Mouse (Mus musculus) large intestine, adult 2 months (tissue): ENCODE measurements around the gene Psmd9. TPM values are rescaled to one million over a fixed set of nuclear protein-coding genes. Genes with fewer than 3 reads are reported as not detected.

Experiments
- DNase-seq: peaks from one replicate; pipeline ENCODE4 v3.0.0-alpha.2; 2012; ENCODE audit warnings: low read depth, low spot score
- WGBS: fragments of 180-500 bp; shearing (Covaris S2); methylation state at CpG from one replicate; pipeline ENCODE4 v1.1.7; 2018; 5-methylcytosine and 5-hydroxymethylcytosine counted together
- polyA plus RNA-seq: library from polyadenylated mRNA; depleted of rRNA; stranded (reverse); fragments of >200 nt; gene quantifications from 2 replicates; pipeline ENCODE4 v1.2.3, GENCODE M21; 2012; rRNA removed

Psmd9 gene
- polyA plus RNA-seq, result 22.0 and 25.6 TPM in 2 replicates

DNA sequence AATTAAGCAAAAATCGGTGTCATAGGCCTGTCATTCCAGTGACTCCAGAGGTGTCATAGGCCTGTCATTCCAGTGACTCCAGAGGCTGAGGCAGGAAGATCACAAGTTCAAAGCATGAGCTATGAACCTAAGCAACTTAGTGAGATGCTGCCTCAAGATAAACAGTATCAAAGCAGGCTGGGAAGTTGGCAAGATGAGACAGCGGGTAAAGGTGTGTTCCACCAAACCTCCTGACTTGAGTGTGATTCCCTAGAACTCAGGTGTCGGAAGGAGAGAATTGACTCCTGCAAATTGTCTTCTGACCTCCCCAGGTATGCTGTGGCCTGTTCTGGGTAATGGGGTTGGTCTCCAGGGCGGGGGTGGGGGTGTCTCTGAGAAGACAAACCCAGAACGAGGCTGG lies at the start of gene Psmd9:
Gene Psmd9, plus strand, starts transcription at position 130 of the 400 bp plus-strand sequence.
- DNase-seq, result no peak
- WGBS, result 71% methylated on average over 5 of the region's 5 CpGs

DNA sequence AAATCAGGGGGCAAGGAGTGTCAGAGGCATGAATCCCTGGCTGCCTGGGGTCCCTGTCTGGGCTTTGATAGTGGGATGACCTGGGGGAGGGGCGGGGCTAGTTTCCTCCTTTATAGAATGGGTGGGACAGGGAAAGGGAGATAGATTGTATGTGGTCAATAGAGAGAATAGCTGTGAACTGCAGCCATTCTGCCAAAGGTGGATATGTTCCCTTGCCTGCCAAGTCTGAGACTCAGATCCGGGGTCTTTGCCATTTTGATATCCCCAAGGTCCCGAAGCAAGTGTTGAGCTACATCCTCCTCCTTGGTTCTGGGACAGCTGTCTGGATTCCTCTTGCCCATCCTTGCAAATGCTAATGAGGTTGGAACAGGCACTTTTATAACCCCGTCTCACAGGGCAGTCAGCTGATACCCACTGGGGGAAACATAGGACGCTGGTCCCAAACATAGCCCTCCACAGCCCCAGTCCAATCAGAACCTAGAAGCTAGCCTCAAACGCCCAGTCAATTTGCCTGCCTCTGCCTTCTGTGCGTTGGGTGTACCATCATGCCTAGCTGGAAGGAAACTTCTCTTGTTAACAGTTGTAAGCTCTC lies 48.5 kb upstream of the Psmd9 start:
- 71% methylated on average over 7 of the region's 7 CpGs for WGBS
- no peak for DNase-seq

DNA sequence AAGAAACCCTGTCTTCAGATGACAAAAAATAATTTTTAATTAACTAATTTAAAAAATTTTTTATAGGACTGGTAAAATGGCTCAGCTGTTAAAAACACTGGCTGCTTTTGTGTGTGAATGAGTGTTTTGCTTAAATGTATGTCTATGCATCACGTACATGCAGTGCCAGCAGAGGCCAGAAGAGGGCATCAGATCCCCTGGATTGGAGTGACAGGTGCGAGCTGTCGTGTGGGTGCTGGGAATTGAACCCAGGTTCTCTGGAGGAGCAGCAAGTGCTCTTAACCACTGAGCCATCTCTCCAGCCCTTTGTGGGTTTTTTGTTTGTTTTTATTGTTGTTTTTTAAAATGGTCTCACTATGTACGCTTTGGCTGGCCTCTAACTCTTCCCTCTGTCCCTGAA lies 47.0 kb upstream of the Psmd9 start:
- WGBS, result 93% methylated on average over 4 of the region's 4 CpGs
- DNase-seq, result no peak

DNA sequence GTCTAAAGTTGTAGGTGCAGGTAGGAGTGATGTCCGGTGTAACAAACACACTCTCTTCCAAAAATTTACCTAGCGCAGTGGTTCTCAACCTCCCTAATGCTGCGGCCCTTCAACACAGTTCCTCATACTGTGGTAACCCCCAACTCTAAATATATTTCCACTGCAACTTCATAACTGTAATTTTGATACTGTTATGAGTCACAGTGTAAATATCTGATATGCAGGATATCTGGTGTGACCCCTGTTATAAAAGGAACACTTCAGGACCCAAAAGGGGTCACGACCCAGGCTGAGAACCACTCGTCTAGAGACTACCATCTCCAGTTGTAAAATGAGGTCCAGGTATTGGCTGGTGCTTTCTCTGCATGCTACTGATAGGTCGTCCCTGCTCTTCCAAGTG lies 44.1 kb upstream of the Psmd9 start:
- 79% methylated on average over 6 of the region's 6 CpGs for WGBS
- no peak for DNase-seq

DNA sequence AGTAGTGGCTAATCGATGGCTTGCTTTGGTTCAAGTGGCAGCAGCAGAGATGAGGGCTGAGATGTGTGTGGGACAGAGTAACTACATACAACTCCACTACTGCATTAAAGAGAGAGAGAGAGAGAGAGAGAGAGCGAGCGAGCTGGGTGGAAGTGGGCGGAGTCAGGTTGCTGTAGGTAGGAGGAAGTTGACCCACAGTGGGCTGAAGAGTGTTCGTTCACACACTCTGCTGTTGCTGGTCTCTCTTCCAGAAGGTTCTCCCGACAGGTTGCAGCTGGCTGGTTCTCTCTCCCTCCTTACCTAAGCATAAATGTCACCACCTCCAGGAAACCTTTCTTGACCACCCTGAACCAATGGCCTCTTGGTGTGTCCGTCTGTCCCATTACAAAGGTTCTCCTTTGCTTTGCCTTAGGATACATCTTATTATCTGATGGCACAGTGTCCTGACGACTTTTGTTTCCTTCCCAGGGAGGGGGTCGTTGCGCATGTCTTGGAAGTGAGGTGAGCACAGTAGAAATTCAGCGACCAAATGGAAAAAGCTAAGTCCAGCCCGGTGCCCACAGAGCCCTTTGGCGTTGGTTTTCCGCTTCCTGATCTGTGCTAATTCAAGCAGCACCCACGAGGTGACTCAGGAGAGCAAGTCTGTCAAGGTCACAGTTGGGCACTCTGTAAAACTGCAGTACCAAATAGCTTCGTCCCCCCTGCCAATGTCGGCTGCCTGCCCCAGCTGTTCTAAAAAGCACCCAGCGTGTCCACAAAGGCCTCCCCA lies 43.4 kb upstream of the Psmd9 start:
- 72% methylated on average over 18 of the region's 18 CpGs for WGBS
- no peak for DNase-seq

DNA sequence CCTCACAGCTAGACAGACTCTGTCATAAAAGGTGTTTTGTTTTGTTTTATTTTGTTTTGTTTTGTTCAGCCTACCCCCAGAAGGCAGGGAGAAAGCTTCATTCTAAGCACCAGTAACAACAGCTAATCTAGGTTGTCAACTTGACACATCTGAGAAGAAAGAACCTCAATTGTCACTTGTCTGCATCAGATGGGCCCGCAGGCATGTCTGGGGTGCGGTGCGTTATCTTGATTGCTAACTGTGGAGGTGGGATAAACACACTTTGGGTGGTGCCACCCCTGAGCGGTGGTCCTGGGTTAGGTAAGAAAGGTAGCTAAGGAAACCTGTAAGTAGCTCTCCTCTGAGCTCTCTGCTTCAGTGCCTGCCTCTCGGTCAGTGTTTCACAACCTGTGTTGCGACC lies 42.2 kb upstream of the Psmd9 start:
- DNase-seq, result no peak
- 90% methylated on average over 6 of the region's 6 CpGs for WGBS

DNA sequence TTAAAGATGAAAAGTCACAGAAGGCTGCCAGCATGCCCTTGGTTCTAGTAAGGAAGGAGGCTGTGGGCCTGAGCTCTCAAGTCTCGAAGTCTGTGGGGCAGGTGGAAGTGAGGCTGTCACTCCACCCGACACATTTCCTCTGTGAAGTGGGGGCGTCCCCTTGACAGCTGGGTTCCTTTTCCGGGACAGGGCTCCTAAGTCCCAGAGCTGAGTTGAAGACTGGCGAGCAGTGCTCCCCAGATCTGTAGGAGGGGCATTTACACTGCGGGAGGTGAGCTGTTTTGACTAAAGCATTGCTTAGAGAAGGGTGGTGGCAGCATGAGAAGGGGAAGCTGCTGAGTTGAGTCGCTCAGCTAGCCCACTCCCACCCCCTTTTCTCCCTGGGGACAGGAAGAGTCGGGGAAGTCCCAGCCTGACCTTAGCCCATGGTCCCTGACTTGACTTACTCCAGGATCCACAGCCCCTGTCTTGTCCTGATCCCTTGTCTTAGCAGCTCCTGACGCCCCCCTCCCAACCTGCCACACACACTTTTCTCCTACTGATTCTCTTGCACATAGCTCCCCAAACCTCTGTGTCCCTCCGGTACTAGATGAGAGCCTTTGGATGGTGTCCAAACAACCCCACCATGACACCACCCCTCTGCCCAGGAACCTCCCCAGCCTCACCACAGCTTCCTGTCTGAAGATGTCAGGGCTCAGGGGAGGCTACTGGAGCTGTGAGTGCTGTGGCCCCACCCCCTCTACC lies 40.6 kb upstream of the Psmd9 start:
- WGBS, result 78% methylated on average over 10 of the region's 10 CpGs
- no peak for DNase-seq

DNA sequence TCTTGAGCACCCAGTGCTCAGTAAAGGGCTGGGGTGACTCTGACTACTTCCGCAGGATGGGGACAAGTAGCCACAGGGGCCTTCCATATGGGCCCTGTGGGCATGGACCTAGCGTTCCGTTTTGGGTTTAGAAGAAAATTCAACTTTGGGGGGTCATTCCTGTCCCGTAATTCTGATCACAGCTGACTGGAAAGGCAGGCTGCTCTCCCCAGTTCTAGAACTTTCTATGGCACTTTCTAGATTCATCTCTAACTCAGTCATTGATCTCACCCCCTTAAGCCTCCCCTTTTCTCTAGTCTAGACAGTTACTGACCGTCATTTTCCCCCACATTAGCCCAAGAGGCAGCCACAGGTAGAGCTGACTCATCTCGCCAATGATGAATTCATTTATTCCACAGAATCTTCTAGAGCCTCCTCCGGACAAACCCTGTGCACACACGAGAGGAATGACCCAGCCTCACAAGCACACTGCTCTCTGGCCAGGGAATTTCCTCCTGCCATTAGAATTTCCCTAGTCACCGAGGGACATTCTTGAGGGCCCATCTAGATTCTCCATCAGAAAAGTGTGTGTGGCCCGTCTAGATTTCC lies 39.9 kb upstream of the Psmd9 start:
- 85% methylated on average over 10 of the region's 10 CpGs for WGBS
- DNase-seq, result no peak

DNA sequence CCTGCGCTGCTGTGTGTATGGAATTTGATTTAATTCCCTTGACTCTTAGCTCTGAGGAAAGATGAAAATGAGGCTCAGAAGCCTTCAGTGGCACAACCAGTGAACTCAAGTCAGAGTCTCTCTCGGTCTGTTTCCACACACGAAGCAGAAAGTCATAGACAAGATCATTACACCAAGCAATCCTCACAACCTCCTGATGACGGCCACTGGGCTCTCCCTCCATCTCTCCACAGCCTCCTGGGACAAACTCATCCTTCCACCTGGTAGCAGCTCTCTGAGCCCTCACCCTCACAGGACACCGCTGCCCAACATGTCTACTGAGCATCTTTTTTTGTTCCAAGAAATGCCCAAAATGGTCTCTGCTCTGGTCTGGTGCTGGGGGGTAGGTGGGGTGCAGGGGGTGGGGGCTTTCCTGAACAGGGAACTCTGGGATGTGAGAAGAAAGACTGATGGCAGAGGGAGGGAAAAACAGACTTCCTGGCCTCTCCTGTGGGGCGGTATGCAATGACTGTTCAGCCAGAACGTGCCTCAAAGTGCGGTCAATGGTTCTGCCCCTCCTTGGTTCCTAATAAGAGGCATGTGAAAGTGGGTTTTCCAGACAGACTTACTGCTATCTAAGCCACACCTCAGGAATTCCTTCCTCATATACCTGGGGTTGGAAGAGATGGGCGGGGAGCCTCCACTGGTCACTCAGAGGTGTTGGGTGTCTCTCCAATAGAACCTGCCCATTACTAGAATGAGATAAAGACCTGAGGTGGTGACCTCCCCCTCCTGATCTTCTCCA lies 39.0 kb upstream of the Psmd9 start:
- no peak for DNase-seq
- 76% methylated on average over 9 of the region's 9 CpGs for WGBS

DNA sequence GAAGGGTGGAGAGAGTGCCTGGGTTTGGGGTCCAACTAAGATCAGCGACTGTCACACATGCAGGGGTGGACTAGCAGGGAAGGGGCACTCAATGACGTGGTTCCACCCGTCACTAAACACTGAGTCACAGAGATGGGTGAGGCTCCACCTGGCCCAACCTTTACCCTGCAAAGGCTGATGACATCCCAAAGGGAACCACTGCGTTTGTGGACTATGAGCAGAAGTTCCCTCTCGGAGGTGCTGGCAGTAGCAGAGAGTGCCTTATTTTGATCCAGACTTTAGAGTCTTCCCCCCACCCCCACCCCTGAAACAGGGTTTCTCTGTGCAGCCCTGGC lies 38.4 kb upstream of the Psmd9 start:
- WGBS, result 35% methylated on average over 5 of the region's 5 CpGs

DNA sequence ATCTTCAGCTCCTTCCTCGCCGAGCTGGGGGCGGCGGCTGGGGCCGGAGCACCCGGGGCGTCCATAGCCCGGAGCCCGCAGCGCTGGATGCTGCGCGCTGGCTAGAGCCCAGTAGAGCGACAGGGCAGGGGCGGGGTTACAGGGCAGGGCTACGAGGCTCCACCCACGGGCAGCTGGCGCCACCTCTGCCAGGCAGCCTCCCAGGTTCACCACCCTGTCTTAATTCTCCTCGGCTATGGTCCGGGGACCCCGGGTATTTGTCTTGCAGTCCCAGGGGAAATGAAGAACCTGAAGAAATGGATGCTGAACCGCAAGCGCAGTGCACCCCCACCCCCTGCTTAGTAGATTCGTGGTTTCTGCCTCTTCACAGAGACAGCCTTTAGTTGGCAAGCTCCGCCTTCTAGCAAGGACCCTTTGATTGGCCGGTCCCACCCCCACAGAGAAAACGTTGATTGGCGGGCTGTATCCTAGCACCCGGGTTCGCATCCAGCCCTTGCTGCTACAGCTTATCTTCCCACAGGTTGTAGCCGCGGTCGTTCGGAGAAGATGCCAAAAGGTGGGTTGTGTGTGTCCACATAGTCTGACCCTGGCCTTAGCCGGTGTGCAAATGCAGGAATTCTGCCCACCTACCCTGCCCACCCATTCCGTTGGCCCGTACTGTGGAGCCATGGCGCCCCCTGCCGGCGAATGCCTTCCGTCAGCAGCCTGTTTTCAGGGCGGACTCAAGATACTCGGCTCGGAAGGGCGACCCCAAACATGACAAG lies 36.7 kb upstream of the Psmd9 start, which contains the start of gene Rhof:
Gene Rhof, minus strand, starts transcription at position 385 of the 764 bp plus-strand sequence.
- DNase-seq, result no peak
- WGBS, result 6% methylated on average over 44 of the region's 44 CpGs

More for the DNA sequence above, 38.4 kb upstream of the Psmd9 start:
- DNase-seq, result no peak

DNA sequence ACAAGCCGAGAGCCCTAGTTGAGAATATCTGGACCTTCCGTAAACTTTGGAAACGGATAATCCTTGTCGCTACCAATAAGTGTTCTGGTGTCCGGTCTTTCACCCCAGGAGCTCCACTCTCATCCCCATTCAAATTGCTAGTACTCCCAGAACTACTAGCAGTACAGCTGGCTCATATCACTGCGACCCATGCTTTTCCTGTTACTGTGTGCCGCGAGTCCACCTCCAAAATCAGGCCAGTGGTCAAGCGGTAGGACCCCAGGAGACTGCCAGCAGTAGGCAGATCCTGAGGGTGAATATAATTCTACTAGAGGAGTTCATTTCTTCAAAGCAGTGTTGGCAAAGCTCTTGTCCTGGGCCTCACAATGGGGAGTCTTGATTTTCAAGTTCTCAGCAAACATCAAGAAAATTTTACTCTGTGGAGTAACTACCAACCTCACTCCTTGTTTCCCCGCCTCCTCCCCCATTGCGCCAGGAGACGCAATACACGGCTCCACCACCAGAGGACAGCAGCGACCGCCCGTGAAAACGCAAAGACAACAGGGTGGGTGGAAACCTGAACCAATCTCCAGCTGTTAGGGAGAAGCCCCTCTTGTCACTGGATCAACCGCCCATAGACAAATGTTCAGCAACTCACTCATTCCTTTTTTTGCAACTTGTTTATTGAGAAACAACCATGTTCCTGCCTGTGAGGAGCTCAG lies 36.0 kb upstream of the Psmd9 start:
- WGBS, result 22% methylated on average over 18 of the region's 18 CpGs

DNA sequence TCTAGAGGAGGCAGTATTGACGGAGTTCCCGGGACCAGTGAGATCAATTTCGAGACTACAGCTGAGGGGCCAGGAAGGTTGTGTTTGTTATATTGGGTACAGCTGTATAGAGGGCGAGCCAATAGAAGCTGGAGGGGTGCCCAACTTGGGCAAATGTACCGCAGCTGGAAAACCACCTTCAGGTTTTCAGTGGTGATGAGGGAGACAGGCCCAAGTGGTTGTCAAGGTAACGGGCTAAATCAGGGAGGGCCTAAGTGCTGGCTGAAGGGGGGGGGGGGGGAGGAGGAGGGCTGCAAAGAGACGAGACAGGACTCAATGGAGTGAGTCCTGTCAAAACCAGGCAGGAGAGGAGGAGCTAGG lies 35.4 kb upstream of the Psmd9 start:
- WGBS, result 32% methylated on average over 7 of the region's 7 CpGs
- no peak for DNase-seq

More for the DNA sequence above, 36.0 kb upstream of the Psmd9 start:
- no peak for DNase-seq

DNA sequence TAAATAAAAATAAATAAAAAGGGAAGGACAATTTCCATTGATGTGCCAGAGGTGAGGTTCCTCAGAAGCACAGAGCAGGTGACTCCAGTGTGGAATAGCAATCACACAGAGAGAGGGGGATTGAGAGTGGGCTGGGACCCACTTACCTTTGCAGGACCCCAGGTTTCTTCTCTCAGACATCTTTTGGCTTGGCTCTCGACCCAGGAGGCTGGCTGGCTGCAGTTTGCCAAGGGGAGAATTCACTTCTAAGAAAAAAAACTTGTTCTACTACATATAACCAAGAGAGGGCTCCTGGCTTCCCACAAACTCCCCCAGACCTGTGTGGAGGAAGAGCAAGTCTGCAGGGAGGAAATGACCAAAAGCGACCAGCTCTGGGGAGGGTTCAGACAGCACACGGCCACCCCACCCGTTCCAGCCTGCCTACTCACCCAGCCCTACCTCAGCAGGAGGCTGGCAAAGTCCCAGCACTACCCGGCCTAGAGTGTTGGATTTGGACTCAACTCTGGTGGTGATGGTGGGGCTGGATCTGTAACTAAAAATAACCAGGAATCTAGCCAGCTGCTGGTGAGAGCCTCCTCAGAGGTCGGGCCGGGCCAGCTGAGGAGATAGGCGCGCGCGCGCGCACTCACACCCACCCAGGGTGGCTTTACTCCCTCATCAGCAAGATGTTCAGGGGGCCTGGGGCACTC lies 34.9 kb upstream of the Psmd9 start:
- DNase-seq, result no peak
- 14% methylated on average over 13 of the region's 13 CpGs for WGBS

DNA sequence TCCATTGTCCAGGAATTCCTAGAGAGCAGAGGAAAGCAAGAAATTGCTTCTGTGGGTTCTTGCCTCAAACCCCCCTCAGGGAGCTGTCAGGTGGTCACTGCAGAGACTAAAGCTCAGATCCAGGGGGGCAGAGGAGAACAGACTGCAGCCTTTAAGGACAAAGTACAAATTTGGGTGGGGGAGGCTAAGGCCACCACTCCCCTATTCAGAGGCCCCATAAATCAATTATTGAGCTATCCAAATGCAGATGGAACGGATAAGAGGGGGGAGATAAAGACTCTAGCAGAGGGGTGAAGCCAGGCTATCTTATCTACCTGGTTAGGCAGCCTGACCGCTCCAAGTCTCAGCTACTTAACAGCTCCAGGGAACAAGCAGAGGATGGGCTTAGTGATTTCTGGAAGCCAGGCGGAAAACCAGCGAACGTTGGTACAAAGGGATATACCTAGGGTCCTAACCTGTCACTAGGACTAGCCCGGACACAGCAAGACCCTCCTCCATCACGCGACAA lies 34.3 kb upstream of the Psmd9 start:
- WGBS, result 20% methylated on average over 8 of the region's 8 CpGs
- no peak for DNase-seq

DNA sequence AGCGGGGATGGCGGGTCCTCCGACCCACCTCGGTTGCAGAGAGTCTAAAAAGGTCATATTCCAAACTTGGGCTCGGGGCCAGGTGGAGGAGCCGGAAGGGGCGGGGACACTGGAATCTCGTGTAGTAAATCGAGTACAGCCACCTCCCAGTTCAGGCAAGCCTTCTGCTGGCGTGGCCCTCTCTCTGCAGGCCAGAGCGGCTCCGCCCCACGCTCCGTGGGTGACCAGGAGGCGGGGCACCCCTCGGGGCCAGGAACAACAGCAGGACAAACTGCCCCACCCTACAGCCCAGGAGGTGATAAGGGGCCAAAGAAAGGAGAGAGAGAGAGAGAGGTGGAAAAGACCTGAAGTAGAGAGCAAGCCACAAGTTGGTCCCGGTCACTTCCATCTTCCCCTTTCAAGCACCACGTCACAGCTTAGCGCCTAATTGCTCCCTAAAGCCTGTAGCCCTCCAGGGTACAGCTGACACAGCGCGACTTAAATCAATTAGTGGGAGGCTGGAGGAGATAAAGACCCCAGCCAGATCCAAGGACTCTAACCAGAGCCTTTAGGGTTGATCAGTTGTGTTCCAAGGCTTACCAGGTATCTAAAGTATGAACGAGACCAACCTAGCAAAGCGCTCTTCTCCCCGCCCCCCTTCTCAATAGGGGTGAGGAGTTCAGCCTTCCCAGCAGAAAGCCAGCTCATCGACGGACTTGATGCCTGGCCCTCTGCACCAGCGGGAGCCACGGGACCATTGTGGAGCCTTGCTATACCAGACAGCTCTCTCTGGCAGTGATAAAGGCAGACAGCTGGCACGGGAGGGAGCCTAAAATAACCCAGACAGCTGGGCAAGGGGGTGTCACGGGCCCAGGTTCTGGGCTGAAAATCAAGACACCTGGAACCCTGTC lies 33.5 kb upstream of the Psmd9 start:
- 3% methylated on average over 30 of the region's 30 CpGs for WGBS
- peak; percentile 81 for DNase-seq
